Mouse (Mus musculus) adrenal gland (tissue): ENCODE measurements around the gene Abcf1.
"Not testable (repeated sequence)": the region's sequence is repeated elsewhere in the genome, so short reads cannot be mapped to it uniquely, and the experiment has no call there.

ENCODE experiments used
- intact Hi-C: fragments of 180-260 bp; cut with DNase I; formaldehyde crosslinking; loops from one replicate; pipeline ENCODE4 v1.15.1; 2025

The Abcf1 gene

DNA sequence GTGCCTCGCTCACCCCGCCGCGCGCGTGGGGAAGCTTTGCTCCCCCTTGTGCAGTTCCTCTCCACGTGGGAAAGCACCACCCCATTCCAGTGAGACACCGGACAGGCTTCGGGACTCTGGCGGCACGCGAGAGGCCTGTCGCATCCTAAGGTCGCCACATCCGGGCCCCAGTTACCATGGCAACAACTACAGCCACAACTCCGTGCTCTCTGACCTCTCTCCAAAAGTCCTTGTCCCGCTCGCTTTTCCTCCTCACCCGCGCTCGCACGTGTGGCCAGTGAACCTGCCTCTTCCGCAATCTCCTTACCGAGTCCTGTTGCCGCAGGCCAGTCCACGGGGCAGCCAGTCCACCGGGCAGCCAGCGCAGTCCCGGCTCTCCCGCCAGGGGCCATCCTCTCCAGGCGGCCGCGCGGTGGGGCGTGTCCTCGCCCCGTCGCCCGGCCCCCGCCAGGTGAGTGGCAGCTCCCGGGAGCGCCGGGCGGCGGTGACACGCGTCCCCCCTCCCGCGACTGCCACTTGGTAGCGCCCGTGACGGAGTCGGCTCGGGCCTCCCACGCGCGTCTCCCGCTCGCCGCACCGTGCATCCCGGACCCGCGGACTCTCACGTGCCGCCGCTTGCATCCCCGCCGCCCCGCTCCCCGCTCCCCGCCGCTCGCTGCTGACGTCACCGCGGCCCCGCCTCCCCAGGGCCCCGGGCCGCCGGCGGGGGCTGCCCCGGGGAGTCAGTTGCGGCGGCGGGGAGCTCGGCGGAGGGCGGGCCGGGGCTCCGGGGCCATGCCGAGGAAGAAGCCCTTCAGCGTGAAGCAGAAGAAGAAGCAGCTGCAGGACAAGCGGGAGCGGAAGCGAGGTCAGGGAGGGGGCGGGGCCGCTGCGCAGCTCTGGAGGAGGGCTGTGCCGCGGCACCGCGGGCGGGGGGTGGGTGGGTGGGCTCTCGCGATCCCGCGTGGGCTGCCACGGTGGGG lies 10.1 kb upstream of the Abcf1 start, which contains the start of the genes Gnl1 and Prr3:
TSS of gene Gnl1 (plus strand) at position 451 of the 962 bp plus-strand sequence.
TSS of gene Prr3 (minus strand) at position 836 of the 962 bp plus-strand sequence.
- intact Hi-C loops: loop anchor here (5.0 to 10.0 kb wide), 2 partner anchors 57 to 145 kb away; partner anchors contain the start of gene Tubb5

DNA sequence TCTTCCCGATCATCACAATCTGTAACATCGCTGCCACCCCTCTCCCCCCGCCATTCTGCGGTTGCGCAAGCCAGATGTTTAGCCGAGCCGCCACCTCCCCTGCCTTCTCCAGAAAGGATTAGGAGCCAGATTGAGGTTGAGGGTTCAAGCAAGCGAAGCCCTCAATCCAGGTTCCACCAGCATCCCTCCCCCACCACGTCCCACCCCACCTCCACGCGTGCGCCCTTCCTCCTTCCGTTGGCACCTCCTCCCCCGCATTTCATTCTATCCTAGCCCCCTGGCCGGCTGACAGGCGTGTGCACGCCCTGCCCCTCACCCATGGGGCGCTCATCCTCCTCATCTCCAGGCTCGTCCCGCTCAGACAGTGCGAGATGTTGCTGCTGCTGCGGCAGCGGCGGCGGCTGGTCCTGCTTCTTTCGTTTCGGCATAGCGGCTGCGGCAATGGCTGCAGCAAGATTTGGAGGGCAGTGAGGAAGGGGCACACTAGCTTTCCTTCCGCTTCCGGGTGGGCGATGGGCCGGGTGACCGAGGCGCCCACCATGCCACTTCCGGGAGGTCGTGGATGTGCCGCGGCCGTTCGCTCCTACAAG lies 9.3 kb upstream of the Abcf1 start:
- intact Hi-C loops: loop anchor here (5.0 to 10.0 kb wide), 2 partner anchors 57 to 144 kb away; partner anchors contain the start of gene Tubb5

DNA sequence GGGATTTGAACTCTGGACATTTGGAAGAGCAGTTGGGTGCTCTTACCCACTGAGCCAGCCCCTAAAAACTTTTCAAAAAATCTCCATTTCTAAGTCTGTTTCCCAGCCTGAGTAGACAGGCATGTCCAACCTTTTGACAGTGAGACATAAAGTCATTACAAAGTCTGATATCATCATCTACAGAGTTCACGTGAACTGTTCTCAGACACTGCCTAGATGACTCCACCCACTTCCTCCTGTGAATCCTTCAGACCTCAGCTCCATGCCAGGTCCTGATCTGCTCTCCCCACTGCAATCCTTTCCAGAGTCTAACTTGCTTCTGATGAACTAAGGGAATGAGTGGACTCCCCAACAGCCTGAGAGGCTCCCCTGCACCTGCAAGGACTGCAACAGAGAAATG lies 2.6 kb upstream of the Abcf1 start:
- intact Hi-C loops: loop anchor here (10.0 kb wide), 1 partner anchor 137 kb away; the partner anchor contains the start of gene Tubb5

DNA sequence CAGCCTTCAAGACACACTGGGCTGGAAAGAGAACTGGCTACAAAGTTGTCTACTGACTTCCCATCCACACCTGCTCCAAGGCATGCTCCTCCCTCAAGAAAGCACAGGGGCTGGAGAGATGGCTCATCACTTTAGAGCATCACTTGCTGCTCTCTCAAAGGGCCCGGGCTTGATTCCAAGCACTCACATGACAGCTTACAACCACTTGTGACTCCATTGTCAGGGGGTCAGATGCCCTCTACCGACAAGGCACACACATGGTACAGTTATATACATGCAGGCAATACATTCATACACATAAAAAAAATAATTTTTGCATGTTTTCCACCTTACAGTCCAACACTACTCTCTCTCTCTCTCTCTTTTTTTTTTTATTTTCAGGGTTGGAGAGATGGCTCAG lies 1.9 kb downstream of the Abcf1 start:
- intact Hi-C loops: no loop called here

DNA sequence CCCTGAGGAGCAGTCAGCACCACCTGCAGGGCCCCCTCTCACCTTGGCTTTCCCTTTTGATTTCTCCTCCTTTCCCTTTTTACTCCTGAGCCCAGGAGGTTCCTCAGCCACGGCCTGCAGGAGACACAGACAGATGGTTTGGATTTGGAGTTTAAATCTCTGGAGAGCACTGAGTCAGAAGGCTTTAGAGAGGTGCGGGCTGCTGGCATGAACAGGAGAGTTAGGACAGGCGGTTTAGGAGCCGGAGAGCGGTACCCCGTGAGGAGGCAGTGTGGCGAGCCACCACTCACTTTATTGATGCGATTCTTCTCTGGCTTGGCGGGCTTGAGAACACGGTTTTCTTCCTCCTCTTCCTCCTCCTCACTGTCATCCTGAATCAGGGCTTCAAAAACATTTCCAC lies 6.3 kb downstream of the Abcf1 start:
- intact Hi-C loops: no loop called here

DNA sequence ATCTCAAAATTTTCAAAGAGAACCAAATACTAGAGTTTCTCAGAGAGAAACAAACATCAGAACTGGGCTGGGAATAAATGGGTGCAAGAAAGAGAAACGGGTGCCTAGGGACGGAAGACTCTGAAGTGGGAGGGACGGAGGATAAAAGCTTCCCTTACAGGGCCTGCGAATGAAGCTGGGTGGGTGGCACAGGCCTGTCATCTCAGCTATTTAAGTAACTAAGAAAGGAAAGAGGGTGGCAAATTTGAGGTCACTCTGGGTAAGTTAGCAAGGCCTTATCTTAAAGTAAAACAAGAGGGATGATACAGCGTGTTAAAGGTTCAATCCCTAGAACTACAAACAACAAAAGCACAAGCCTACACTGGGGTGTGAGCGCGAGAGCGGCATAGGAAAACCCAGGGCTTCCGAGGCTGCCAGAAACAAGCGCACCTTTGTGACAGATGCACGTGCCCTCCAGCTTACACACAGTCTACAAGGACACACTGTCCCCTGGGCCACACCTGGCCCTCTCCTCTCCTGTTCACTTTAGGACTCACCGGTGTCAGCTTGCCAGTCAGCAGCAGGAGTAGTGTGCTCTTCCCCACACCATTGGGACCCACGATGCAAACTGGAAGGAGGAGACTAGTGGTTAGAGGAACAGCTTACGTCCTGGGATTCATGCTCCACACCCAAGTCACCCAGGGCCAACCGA lies 10.9 kb downstream of the Abcf1 start:
- intact Hi-C loops: no loop called here

DNA sequence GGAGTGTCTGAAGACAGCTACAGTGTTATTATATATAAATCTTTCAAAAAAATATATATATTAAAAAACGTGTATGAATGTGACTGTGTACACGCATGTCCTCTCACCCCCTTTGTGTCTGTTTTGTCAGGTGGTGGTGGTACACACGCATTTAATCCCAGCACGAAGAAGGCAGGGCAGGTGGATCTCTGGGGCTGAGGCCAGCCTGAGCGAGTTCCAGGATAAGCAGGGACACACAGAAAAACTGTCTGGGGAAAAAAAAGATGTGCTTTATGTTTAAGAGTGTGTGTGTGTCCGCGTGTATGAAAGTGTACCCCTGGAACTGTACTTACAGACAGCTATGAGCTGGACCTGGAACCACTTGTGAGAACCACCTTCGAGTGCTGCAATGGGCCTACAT lies 14.9 kb downstream of the Abcf1 start:
- intact Hi-C loops: no loop called here

DNA sequence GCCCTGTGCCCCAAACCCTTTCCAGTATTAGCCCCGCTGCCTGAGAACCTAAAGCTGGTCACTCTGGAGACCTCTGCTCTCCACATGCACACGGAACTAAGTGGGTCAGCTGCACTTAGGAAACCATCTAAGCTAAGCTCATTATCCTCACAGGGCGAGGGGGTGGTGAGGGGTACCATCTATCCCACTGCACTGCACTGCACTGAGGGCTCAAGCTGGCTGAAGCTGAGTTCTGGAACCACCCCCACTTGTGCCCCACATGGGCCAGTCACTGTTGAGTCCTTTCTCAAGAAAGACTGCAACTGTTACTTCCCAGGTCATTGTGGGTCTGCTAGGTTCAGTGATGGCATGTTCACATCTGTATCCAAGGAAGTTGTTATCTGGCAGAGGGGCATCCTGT lies 17.0 kb downstream of the Abcf1 start:
- intact Hi-C loops: not testable (repeated sequence)

DNA sequence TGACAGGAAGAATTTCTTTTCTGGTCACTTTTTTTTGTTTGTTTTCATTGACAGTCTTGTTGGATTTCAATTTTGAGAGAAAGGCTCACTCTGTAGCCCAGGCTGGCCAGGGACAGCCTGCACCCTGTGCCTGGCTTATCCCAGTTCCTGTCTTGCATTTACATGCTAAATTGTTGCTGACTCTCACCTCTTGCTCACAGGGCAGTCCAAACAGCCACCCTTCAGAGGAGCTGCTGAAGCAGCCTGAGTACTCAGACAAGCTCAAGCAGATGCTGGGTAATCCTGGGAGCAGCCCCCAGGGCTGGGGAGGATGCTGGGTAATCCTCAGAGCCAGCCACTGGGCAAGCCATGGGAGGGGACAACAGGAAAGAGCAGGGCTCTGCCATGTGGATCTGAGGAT lies 18.6 kb downstream of the Abcf1 start:
- intact Hi-C loops: not testable (repeated sequence)

DNA sequence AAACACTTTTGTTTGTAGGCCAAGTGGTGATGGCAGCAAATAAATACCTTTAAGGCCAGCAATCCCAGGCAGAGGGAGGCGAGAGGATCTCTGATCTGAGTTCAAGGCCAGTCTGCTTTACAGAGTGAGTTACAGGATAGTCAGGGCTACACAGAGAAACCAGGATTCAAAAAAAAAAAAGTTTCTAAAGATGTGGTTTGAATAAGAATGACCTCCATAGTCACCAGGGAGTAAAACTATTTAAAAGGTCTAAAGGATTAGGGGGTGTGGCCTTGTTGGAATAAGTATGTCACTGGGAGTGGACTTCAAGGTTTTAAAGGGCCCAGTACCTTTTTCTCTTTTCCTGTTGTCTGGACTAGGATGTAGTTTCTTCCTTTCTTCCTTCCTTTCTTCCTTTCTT lies 29.6 kb downstream of the Abcf1 start:
- intact Hi-C loops: loop anchor here (2.0 kb wide), 1 partner anchor 53 kb away; no protein-coding TSS in a partner anchor

DNA sequence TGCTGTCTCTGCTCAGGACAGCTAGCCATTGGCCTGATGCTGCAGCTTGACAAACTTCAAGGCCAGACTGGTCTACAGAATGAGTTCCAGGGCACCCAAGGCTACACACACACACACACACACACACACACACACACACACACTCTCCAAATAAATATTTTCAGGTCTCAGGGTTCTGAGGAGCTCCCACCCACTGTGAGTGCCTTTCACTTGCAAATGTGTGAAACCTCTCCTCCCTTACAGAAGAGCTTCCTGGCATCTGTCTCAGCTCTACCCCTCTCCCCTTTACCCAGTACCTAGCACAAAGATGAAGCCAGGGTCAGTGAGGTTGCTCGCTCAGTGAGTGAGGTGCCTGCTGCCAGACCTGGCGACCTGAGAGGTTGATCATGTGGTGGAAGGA lies 30.5 kb downstream of the Abcf1 start:
- intact Hi-C loops: loop anchor here (2.0 kb wide), 1 partner anchor 54 kb away; no protein-coding TSS in a partner anchor

DNA sequence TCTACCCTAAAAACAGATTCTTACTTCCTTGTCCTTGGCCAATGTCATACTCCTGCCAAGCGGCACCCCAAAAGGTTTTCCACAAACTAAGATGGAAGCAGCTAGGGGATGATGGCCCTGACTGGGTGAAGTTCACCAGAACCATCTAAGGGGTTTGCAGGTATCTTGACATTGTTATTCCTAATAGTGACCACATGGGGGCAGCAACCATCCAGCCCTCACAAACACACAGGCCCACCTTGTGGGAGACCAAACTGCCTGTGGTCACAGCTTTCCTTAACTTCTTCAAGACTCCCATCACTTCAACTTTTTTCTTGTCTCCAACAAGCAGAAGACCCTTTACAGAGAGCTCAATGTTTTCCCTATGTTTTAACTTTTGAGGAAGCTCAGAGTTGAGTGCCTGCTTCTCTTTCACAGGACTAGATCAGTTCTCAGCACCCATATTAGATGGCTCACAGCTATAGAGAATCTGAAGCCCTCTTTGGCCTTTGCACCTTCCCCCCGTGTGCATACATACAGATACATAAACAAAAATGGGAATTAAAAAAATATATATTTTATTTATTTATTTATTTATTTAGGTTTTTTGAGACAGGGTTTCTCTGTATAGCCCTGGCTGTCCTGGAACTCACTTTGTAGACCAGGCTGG lies 31.7 kb downstream of the Abcf1 start:
- intact Hi-C loops: loop anchor here (2.0 kb wide), 1 partner anchor 55 kb away; no protein-coding TSS in a partner anchor

DNA sequence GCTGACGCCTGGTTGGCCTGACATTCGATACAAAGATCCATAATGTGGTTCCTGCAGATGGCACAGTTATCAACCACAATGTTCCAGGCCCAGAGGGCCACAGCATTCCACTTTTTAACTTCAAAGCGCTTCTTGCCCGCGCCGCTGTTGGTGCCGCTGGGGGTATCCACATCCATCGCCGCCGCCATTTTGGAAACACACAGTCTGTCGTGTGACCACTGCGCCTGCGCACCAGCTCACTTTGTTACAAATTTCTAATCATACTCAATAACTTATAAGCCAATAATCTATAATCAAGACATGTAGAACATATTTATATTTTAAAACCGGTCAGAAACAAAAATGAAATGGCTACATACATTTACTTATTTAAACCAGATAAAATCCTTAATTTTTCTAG lies 33.8 kb downstream of the Abcf1 start:
- intact Hi-C loops: not testable (repeated sequence)

DNA sequence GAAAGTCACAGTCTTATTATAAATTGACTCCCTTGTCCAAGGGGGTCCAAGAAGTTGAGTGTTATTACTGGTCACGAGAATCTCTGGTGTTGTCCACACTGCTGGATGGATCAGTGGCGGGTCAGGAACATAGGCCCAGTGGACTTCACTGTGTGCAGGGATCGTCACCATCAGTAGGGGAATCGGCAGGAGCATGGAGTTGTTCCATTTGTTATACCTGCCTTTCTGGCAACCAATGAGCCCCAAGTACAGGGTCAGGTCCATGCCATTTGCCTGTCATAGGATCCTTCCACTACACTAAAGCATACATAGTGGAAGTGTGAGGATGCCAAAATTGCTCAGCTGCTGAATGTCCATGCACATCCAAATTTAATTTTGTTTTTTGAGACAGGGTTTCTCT lies 37.0 kb downstream of the Abcf1 start:
- intact Hi-C loops: no loop called here

DNA sequence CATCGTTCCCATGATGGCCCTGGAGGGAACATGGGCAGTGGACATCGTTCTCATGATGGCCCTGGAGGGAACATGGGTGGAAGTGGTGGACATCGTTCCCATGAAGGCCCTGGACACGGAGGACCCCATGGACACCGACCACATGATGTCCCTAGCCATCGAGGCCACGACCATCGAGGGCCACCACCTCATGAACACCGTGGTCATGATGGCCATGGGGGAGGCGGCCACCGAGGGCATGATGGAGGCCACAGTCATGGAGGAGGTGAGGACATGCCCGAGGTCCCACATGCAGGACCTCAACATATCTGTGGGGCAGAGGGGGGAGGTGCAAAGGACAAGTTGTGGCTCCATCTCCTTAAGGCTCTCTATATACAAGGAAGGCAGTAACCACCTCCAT lies 38.9 kb downstream of the Abcf1 start:
- intact Hi-C loops: no loop called here

DNA sequence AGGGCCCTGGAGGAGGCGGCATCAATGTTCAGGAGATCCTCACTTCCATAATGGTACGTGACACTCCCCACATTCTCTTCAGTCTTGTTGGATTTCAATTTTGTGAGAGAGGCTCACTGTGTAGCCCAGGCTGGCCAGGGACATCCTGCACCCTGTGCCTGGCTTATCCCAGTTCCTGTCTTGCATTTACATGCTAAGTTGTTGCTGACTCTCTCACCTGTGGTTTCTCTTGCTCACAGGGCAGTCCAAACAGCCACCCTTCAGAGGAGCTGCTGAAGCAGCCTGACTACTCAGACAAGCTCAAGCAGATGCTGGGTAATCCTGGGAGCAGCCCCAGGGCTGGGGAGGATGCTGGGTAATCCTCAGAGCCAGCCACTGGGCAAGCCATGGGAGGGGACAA lies 40.0 kb downstream of the Abcf1 start:
- intact Hi-C loops: no loop called here

DNA sequence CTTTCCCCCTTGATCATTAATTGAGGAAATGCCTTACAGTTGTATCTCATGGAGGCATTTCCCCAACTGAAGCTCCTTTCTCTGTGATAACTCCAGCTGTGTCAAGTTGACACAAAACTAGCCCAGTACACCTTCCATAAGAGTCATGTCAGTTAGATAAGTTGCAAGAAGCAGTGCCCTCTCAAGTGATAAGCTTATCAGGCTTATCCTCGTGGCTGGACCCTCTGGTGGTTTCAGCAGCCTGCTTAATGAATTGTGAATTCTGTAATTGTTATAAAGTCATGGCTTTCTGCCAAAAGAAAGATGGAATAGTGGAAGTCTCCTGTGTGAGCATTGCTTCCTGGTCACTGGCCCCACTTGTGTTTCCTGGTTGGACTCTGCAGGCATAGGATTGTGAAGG lies 42.1 kb downstream of the Abcf1 start:
- intact Hi-C loops: no loop called here

DNA sequence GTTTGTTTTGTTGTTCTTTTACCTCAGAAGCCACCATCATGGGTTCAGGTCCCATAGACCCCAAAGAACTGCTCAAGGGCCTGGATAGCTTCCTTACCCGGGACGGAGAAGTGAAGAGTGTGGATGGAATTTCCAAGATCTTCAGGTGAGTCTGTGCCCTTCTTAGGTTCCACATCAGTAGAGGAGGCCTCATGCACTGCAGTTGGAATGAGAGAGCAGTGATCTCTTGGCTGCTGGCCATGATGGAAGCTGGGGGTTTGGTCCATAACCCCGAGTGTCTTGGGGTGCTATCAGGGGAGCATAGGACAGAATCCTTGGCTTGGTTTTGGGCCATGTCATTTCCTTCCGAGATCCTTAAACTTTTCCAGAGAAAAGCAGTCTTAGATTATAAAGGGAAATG lies 46.3 kb downstream of the Abcf1 start:
- intact Hi-C loops: loop anchor here (5.0 kb wide), 1 partner anchor 54 kb away; the partner anchor contains the start of gene Gnl1

DNA sequence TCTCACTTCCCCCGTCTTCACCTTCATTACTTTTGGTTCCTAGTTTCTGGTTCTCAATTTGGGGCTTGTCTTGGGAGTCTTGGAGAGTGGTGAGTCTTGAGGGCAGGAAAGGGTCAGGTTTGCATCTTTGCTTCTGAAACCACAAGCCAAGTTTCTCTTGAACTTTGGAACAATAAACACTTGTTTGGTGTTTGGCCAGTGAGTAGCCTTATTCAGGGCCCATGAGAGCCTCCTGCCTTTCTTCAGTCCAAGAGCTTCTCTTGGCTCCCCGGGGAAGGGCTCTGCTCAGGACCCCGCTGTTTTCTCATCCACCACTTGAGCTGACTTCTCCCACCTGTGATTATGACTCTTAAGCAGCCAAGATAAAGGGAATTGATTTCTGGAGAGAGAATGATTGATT lies 47.0 kb downstream of the Abcf1 start:
- intact Hi-C loops: loop anchor here (5.0 kb wide), 1 partner anchor 55 kb away; the partner anchor contains the start of gene Gnl1

DNA sequence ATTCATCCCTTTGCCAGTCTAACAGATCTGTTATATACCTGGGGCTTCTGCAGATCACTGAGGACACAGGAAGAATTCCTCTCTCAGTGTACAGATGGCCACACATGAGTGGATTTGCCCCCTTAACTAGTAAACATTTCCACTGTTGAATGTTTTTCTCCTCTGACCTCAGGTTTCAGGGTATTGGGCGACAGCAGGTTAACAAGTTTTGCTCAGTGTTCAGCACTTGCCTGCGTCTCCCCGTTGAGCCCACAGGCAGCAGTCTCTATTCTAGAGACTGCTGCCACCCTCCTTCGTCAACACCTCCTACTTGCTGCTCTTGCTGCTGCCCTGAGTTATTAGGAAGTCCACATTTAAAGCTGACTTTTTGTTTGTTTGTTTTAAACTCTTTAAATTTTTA lies 47.9 kb downstream of the Abcf1 start:
- intact Hi-C loops: loop anchor here (5.0 kb wide), 1 partner anchor 56 kb away; the partner anchor contains the start of gene Gnl1
